Mouse (Mus musculus) MEL-GATA-1-ER (cell line): Measurements from ENCODE around the gene Efnb2.

ENCODE experiments used
- DNase-seq: peaks from one replicate; pipeline ENCODE4 v3.0.0-alpha.2; 2012; ENCODE audit warnings: low read depth; ENCODE audit errors: extremely low read depth

The Efnb2 gene

GRCm38 (mm10) chr8:8571625-8572215, 89.3 kb downstream of the Efnb2 start:
- DNase-seq = no peak

GRCm38 (mm10) chr8:8569280-8569679, 91.8 kb downstream of the Efnb2 start:
- DNase-seq = no peak

GRCm38 (mm10) chr8:8568215-8568773, 92.7 kb downstream of the Efnb2 start:
- no peak for DNase-seq
